Mouse (Mus musculus): ENCODE data around the gene Rab11a. TPM values are rescaled to one million over a fixed set of nuclear protein-coding genes. Genes with fewer than 3 reads are reported as not detected.
"Not testable (repeated sequence)": the region's sequence is repeated elsewhere in the genome, so short reads cannot be mapped to it uniquely, and the experiment has no call there.

Gene Rab11a
- total and polyA plus RNA-seq, 2 experiments from 2014 or later, result 153 to 465 TPM

DNA sequence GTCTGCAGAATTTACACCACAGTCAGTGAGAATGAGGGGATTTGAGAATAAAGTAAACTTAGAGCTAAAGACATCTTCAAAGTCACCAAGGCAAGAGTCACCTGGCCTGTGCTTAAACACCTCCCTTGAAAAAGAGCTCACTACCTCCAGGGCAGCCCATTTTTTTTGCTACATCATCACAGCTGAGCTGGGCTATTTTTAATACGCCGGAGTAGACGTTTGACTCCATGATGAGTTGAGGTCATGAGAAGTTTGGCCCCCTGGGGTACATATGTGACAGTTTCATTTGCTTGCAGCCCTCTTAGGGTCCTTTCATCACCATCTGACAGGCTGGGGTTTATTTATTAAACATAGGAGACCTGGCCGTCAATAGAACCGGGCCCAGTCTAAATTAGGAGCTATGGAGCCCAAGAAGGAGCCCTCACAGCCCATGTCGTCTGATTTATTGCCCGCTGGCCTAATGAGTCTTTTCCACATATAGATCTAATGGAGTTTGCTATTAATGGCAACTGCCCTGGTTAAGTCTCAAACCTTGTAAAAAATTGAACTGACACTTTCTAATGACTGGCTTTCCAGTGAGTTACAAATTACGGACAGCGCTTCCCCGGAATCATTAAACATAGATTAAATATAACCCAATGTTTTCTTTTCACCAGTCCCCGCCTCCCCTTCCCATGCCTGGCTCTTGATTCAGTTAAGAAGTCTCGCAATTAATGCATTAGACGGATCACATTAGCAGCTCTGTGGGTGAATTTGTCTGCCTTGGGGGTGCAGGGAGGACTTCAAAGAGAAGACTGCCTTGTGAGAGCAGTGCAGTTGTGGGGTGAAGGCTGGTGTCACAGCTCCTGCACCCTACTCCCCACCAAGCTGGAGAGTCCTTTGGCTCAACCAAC lies 50.2 kb downstream of the Rab11a start:
- Histone ChIP-seq H3K9me3 (ENCODE audit: low read length) (no peaks in the 10 kb centered on the region), H3K9ac (replicated peaks; ENCODE audit: low read length) (no peak overlapping the region), H3K27me3 (ENCODE audit: insufficient read depth, low read length) (no peaks in the 10 kb centered on the region), H3K27ac (no peak overlapping the region), H3K4me2 (ENCODE audit: low read depth, low read length) (no peak overlapping the region), H3K4me1 (ENCODE audit: insufficient read depth, low read length) (no peaks in the 10 kb centered on the region), H3K4me3 (ENCODE audit: low read length) (no peak overlapping the region), H3K36me3 (ENCODE audit: insufficient read depth, low read length) (no peaks in the 10 kb centered on the region)
- no peak for TF ChIP-seq CTCF (IDR thresholded peaks at IDR 0.05; ENCODE audit: low read depth)
- no peak for DNase-seq (ENCODE audit: low spot score)
- no peak for ATAC-seq
- 55% methylated on average over 13 of the region's 13 CpGs for WGBS

DNA sequence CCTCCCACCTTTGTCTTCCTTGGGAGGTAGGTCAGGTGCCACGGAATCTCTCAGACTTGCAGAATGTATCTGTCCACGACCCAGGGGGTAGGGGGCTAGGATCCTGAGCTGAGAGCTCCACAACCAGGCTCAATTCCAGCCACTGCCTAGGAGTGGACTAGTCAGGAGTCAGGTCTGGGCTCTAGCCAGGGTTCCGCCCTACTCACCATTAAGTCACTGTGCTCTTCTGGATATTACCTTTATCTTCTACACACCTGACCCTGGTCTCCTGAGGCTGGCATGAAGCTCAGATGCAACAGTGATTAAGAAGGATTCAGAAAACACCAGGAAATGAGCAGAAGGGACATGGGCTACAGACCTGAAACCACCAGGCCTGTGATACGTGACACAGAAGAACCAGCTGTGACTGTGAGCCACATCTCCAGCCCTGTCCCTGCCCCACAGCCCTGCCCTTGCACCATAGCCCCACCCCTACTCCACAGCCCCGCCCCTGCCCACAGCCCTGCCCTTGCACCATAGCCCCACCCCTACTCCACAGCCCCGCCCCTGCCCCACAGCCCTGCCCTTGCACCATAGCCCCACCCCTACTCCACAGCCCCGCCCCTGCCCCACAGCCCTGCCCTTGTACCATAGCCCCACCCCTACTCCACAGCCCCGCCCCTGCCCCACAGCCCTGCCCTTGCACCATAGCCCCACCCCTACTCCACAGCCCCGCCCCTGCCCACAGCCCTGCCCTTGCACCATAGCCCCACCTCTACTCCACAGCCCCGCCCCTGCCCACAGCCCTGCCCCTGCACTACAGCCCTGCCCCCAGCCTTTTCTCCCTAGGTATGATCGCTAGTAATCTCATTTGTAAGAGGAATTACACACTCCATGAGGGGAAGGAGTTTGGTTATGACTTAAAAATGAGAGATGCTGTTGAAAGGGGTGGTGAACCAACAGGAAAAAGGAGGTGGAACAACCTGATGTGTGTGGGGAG lies 65.9 kb downstream of the Rab11a start:
- not testable (repeated sequence) for DNase-seq (ENCODE audit: low spot score); H3K4me2 ChIP-seq (ENCODE audit: low read depth, low read length); H3K27me3 ChIP-seq (ENCODE audit: insufficient read depth, low read length); H3K9ac ChIP-seq (replicated peaks; ENCODE audit: low read length); H3K27ac ChIP-seq; H3K36me3 ChIP-seq (ENCODE audit: insufficient read depth, low read length); ATAC-seq; H3K4me3 ChIP-seq (ENCODE audit: low read length); H3K9me3 ChIP-seq (ENCODE audit: low read length); H3K4me1 ChIP-seq (ENCODE audit: insufficient read depth, low read length)
- WGBS, result 54% methylated on average over 7 of the region's 11 CpGs

DNA sequence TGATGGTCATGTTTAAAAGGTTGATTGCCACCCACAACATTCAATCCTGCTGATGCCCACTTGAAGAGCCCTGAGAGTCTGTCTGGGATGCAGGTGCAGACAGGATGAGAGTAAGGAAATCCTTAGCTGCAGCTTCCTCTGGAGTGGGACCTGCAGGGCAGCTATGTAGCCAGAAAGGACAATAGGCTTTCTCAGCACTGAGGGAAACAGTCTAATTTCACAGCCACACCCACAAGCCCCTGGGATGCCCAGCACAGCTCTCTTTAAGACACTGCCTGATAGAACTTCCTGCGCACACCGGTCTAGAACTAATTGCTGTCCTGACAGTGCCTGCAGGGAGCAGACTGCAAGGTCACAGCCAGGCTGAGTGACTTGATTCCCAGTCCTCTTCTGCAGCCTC lies 69.6 kb downstream of the Rab11a start:
- Histone ChIP-seq H3K9me3 (ENCODE audit: low read length) (no peaks in the 10 kb centered on the region), H3K36me3 (ENCODE audit: insufficient read depth, low read length) (no peaks in the 10 kb centered on the region), H3K4me1 (ENCODE audit: insufficient read depth, low read length) (no peaks in the 10 kb centered on the region), H3K27ac (no peak overlapping the region), H3K9ac (replicated peaks; ENCODE audit: low read length) (no peak overlapping the region), H3K4me3 (ENCODE audit: low read length) (no peak overlapping the region), H3K4me2 (ENCODE audit: low read depth, low read length) (no peak overlapping the region), H3K27me3 (ENCODE audit: insufficient read depth, low read length) (no peaks in the 10 kb centered on the region)
- TF ChIP-seq CTCF (IDR thresholded peaks at IDR 0.05; ENCODE audit: low read depth), result no peak
- no peak for ATAC-seq
- WGBS, result 54% methylated on average over 2 of the region's 2 CpGs
- DNase-seq (ENCODE audit: low spot score), result no peak

DNA sequence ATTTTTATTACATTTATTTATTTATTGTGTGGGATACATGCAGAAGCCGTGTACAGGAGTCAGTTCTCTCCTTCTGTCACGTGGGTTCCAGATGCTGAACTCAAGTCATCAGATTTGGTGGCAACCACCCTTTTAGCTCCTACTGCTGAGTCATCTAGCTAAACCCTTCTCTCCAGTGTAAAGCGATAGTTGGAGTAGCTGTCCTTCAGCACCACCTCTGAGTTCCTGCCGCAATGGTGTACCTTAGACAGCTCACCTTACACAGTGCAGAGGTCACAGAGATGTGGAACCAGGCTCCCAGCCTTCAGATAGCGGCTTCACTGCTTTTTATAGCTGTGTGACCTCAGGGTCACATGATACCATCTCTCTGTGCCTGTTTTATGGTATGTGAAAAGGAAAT lies 70.0 kb downstream of the Rab11a start:
- H3K27me3 ChIP-seq (ENCODE audit: insufficient read depth, low read length), result no peaks in the 10 kb centered on the region
- WGBS, result 32% methylated on average over 5 of the region's 5 CpGs
- H3K9me3 ChIP-seq (ENCODE audit: low read length), result no peaks in the 10 kb centered on the region
- no peak overlapping the region for H3K4me2 ChIP-seq (ENCODE audit: low read depth, low read length)
- H3K36me3 ChIP-seq (ENCODE audit: insufficient read depth, low read length), result no peaks in the 10 kb centered on the region
- H3K9ac ChIP-seq (replicated peaks; ENCODE audit: low read length), result no peak overlapping the region
- no peak overlapping the region for H3K27ac ChIP-seq
- no peak overlapping the region for H3K4me3 ChIP-seq (ENCODE audit: low read length)
- no peaks in the 10 kb centered on the region for H3K4me1 ChIP-seq (ENCODE audit: insufficient read depth, low read length)
- TF ChIP-seq CTCF (IDR thresholded peaks at IDR 0.05; ENCODE audit: low read depth), result no peak
- ATAC-seq (no peak), DNase-seq (ENCODE audit: low spot score) (no peak)

DNA sequence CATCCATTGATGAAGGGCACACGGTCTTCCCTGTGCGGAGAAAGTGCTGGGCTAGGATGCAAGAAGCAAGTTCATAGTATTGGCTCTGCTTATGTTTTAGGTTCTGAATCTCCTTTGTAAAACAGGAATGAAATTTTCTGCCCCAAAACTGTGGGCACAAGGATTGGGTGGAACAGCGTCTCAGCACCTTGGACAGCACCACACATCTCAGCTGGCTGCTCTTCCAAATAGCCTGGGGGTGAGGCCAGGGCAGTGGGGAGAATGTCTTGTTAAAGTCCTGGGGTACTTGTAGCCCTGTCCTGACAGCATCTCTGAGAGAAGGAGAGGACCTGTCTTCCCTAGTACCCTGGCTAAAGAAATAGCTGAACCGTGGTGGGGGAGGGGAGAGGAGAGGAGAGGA lies 71.0 kb downstream of the Rab11a start:
- no peak for ATAC-seq
- DNase-seq (ENCODE audit: low spot score), result no peak
- 38% methylated on average over 4 of the region's 4 CpGs for WGBS

More for the DNA sequence above, 71.0 kb downstream of the Rab11a start:
- Histone ChIP-seq H3K9ac (replicated peaks; ENCODE audit: low read length) (no peak overlapping the region), H3K36me3 (ENCODE audit: insufficient read depth, low read length) (no peaks in the 10 kb centered on the region), H3K27ac (no peak overlapping the region), H3K9me3 (ENCODE audit: low read length) (no peaks in the 10 kb centered on the region), H3K27me3 (ENCODE audit: insufficient read depth, low read length) (no peaks in the 10 kb centered on the region), H3K4me3 (ENCODE audit: low read length) (no peak overlapping the region), H3K4me2 (ENCODE audit: low read depth, low read length) (no peak overlapping the region), H3K4me1 (ENCODE audit: insufficient read depth, low read length) (no peaks in the 10 kb centered on the region)
- TF ChIP-seq CTCF (IDR thresholded peaks at IDR 0.05; ENCODE audit: low read depth), result no peak

Small RNAs within 50 kb of the gene (microRNA-seq; reads per million reads assigned to microRNA genes)
- gene Gm47308, result 0 reads per million in 2 experiments

Other genes with a start within 250 kb of the Rab11a start
- gene Dennd4a, start 73.6 kb upstream of the Rab11a start, total RNA-seq (2014; rRNA removed), result 15.4 and 17.6 TPM in 2 replicates
- 7.0 and 8.8 TPM in 2 replicates for gene Dennd4a, start 73.6 kb upstream of the Rab11a start, polyA plus RNA-seq (2015; fragmentation: Nextera tagmentation; extraction: Ambion mirVana)
- gene Slc24a1, start 213.8 kb upstream of the Rab11a start, total RNA-seq (2014; rRNA removed), result 0.31 TPM in 1 of 2 replicates, not detected in the other
- gene Slc24a1, start 213.8 kb upstream of the Rab11a start, polyA plus RNA-seq (2015; fragmentation: Nextera tagmentation; extraction: Ambion mirVana), result 0.03 and 0.06 TPM in 2 replicates
- 28.8 and 30.6 TPM in 2 replicates for gene Ints14, start 223.1 kb upstream of the Rab11a start, total RNA-seq (2014; rRNA removed)
- gene Ints14, start 223.1 kb upstream of the Rab11a start, polyA plus RNA-seq (2015; fragmentation: Nextera tagmentation; extraction: Ambion mirVana), result 30.0 and 30.4 TPM in 2 replicates

Measured in hindbrain, postnatal 0 days (tissue).